Mouse (Mus musculus) MEL (cell line): ENCODE data around the gene Camk1g. TPM values are rescaled to one million over a fixed set of nuclear protein-coding genes. Genes with fewer than 3 reads are reported as not detected.

Source experiments
- DNase-seq: peaks from one replicate; pipeline ENCODE4 v3.0.0; 2011; ENCODE audit warnings: low read depth, low spot score
- H3K27ac ChIP-seq: 2 replicates; pipeline ENCODE4 v1.5.1; 2012; ENCODE audit warnings: low read depth, mild to moderate bottlenecking, control low read depth, low read length, moderate library complexity; ENCODE audit not compliant: control insufficient read depth
- H3K27me3 ChIP-seq, 2 experiments: fragments of 150-350 bp in 1 of 2; sonication (generic) in 1 of 2; 2 replicates each; pipeline ENCODE4 v1.6.1; 2012; ENCODE audit warnings: low read length in 2 of 2, mild to moderate bottlenecking in 2 of 2, improper control_type of control experiment in 1 of 2, moderate library complexity in 1 of 2; ENCODE audit not compliant: insufficient read depth in 2 of 2, control insufficient read depth in 1 of 2
- H3K36me3 ChIP-seq, 2 experiments: 2 replicates each; pipeline ENCODE4 v1.6.1; 2012 to 2014; ENCODE audit warnings: low read length in 2 of 2, improper control_type of control experiment in 1 of 2, inconsistent platforms in 1 of 2, mild to moderate bottlenecking in 1 of 2; ENCODE audit not compliant: insufficient read depth in 2 of 2, control insufficient read depth in 1 of 2
- H3K4me1 ChIP-seq, 2 experiments: fragments of 150-350 bp in 1 of 2; sonication (generic) in 1 of 2; 2 replicates each; pipeline ENCODE4 v1.6.1; 2012; ENCODE audit warnings: low read length in 2 of 2, improper control_type of control experiment in 1 of 2, mild to moderate bottlenecking in 1 of 2; ENCODE audit not compliant: insufficient read depth in 2 of 2, control insufficient read depth in 1 of 2
- H3K4me3 ChIP-seq, 2 experiments: fragments of 150-350 bp in 1 of 2; sonication (generic) in 1 of 2; 2 replicates each; pipeline ENCODE4 v1.5.1; 2012; ENCODE audit warnings: low read depth in 2 of 2, low read length in 2 of 2, mild to moderate bottlenecking in 2 of 2, moderate library complexity in 2 of 2, control low read depth in 1 of 2, improper control_type of control experiment in 1 of 2; ENCODE audit not compliant: control insufficient read depth in 1 of 2, insufficient read depth in 1 of 2
- H3K79me2 ChIP-seq: 2 replicates; pipeline ENCODE4 v1.6.1; 2012; ENCODE audit warnings: mild to moderate bottlenecking, low read length, moderate library complexity; ENCODE audit not compliant: control insufficient read depth, poor library complexity, insufficient read depth
- H3K9ac ChIP-seq: 2 replicates; pipeline ENCODE4 v1.6.1; 2012; ENCODE audit warnings: low read depth, mild to moderate bottlenecking, control low read depth, low read length, moderate library complexity; ENCODE audit not compliant: control insufficient read depth, poor library complexity, severe bottlenecking
- H3K9me3 ChIP-seq: fragments of 150-350 bp; sonication (generic); replicated peaks from 2 replicates; pipeline ENCODE4 v1.6.1; 2012; ENCODE audit warnings: mild to moderate bottlenecking, low read length, improper control_type of control experiment, moderate library complexity; ENCODE audit not compliant: insufficient read depth
- CHD1 ChIP-seq: IDR thresholded peaks from 2 replicates; pipeline ENCODE4 v1.6.1; 2012; ENCODE audit warnings: low read depth, mild to moderate bottlenecking, inconsistent platforms, low read length, improper control_type of control experiment
- ELF1 ChIP-seq: IDR thresholded peaks from 2 replicates; pipeline ENCODE4 v1.6.1; 2014; ENCODE audit warnings: low read depth, mild to moderate bottlenecking, inconsistent platforms, low read length, improper control_type of control experiment, moderate library complexity
- EP300 ChIP-seq, 2 experiments: IDR thresholded peaks; 2 replicates each; pipeline ENCODE4 v1.6.1; 2011; ENCODE audit warnings: improper control_type of control experiment in 2 of 2, low read length in 2 of 2, low read depth in 1 of 2, mild to moderate bottlenecking in 1 of 2
- HCFC1 ChIP-seq: IDR thresholded peaks from 2 replicates; pipeline ENCODE4 v1.6.1; 2012; ENCODE audit warnings: low read depth, mild to moderate bottlenecking, inconsistent platforms, low read length, improper control_type of control experiment, moderate library complexity
- MAFK ChIP-seq: IDR thresholded peaks from 2 replicates; pipeline ENCODE4 v1.6.1; 2011; ENCODE audit warnings: low read depth, mild to moderate bottlenecking, low read length, improper control_type of control experiment, borderline replicate concordance
- MAX ChIP-seq: IDR thresholded peaks from 2 replicates; pipeline ENCODE4 v1.6.1; 2011; ENCODE audit warnings: low read length, improper control_type of control experiment
- MXI1 ChIP-seq: IDR thresholded peaks from 2 replicates; pipeline ENCODE4 v1.6.1; 2011; ENCODE audit warnings: mild to moderate bottlenecking, low read depth, low read length, improper control_type of control experiment
- MYC ChIP-seq: IDR thresholded peaks from 2 replicates; pipeline ENCODE4 v1.6.1; 2011; ENCODE audit warnings: low read depth, mild to moderate bottlenecking, low read length, improper control_type of control experiment, moderate library complexity
- NELFE ChIP-seq: IDR thresholded peaks from 2 replicates; pipeline ENCODE4 v1.6.1; 2011; ENCODE audit warnings: low read depth, low read length, improper control_type of control experiment
- POLR2AphosphoS2 ChIP-seq: IDR thresholded peaks from 2 replicates; pipeline ENCODE4 v1.6.1; 2011; ENCODE audit warnings: low read length, improper control_type of control experiment
- POLR2AphosphoS5 ChIP-seq: IDR thresholded peaks from 2 replicates; pipeline ENCODE4 v1.6.1; 2012; ENCODE audit warnings: low read depth, borderline replicate concordance, mild to moderate bottlenecking, inconsistent platforms, low read length, moderate library complexity, mixed read lengths
- RAD21 ChIP-seq: IDR thresholded peaks from 2 replicates; pipeline ENCODE4 v1.6.1; 2011; ENCODE audit warnings: mild to moderate bottlenecking, low read depth, low read length, improper control_type of control experiment
- SIN3A ChIP-seq: IDR thresholded peaks from 2 replicates; pipeline ENCODE4 v1.6.1; 2012; ENCODE audit warnings: low read length, improper control_type of control experiment, inconsistent platforms
- TCF12 ChIP-seq: IDR thresholded peaks from 2 replicates; pipeline ENCODE4 v1.6.1; 2014; ENCODE audit warnings: low read depth, mild to moderate bottlenecking, inconsistent platforms, low read length, improper control_type of control experiment, moderate library complexity
- USF1 ChIP-seq: IDR thresholded peaks from 2 replicates; pipeline ENCODE4 v1.6.1; 2014; ENCODE audit warnings: low read depth, mild to moderate bottlenecking, inconsistent platforms, low read length, improper control_type of control experiment, moderate library complexity
- ZMIZ1 ChIP-seq: IDR thresholded peaks from 2 replicates; pipeline ENCODE4 v1.6.1; 2012; ENCODE audit warnings: low read depth, mild to moderate bottlenecking, inconsistent platforms, low read length, improper control_type of control experiment, moderate library complexity
- polyA plus RNA-seq, 2 experiments: library from polyadenylated mRNA; stranded (reverse) in 1 of 2; unstranded in 1 of 2; fragments of >175 nt in 1 of 2; fragments of >200 nt in 1 of 2; gene quantifications; 2 replicates each; pipeline versions ENCODE4 v1.2.1 to v1.2.4; 2012; ENCODE audit warnings: low replicate concordance in 2 of 2, low read depth in 1 of 2; ENCODE audit not compliant: insufficient read length in 2 of 2, insufficient read depth in 1 of 2, missing spikeins in 1 of 2
- total RNA-seq: library from RNA; depleted of rRNA; stranded (reverse); fragments of 300-350 nt; gene quantifications from 2 replicates; pipeline ENCODE4 v1.2.3, GENCODE M21; 2012

Camk1g gene
- total and polyA plus RNA-seq, 3 experiments: not detected

- no peak for TF ChIP-seq POLR2AphosphoS5
- TF ChIP-seq MAX: no peak
- no peak for TF ChIP-seq MYC
- no peak for TF ChIP-seq CHD1
- no peak for TF ChIP-seq NELFE
- TF ChIP-seq ZMIZ1: no peak
- TF ChIP-seq ELF1: no peak
- no peak for TF ChIP-seq HCFC1
- no peak for TF ChIP-seq TCF12
- no peak for TF ChIP-seq USF1
- no peak overlapping the region for H3K4me3 ChIP-seq
Measured at GRCm38 (mm10) chr1:193406059-193406642, 36.1 kb upstream of the Camk1g start.

DNA sequence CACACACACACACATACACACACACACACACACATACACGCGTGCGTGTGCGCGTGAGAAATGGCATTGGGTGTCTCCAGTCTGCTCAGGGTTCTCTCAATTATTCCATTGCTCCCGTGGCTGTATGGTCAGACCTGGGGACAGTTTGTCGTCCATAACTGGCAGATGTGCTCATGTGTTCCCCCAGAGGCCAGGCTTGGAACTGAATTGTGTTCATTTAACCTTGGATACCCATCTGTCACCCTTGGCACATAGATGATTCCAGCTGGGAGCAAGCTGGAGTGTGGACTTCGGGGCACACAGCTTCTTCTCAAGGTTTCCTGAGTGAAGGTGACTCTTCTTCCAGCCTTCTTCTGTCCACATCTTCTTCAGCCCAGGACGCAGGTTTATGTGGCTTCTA is 31.6 kb upstream of the Camk1g start:
- Histone ChIP-seq H3K27ac (no peak overlapping the region), H3K79me2 (no peaks in the 10 kb centered on the region), H3K4me1 (no peaks in the 10 kb centered on the region), H3K9me3 (no peaks in the 10 kb centered on the region), H3K36me3 (no peaks in the 10 kb centered on the region), H3K27me3 (no peaks in the 10 kb centered on the region), H3K4me3 (no peak overlapping the region)
- no peak for DNase-seq
- TF ChIP-seq MAFK (no peak), CHD1 (no peak), MXI1 (no peak), POLR2AphosphoS2 (no peak), EP300 (IDR thresholded peaks at IDR 0.05; ENCODE audit: low read depth in 1 of 2, low read length in 2 of 2) (no peak), SIN3A (no peak), HCFC1 (no peak), RAD21 (no peak)
- TF ChIP-seq, all 39 proteins: peak for 0
- H3K9ac ChIP-seq: no peak overlapping the region

More at GRCm38 (mm10) chr1:193406059-193406642, 36.1 kb upstream of the Camk1g start:
- no peaks in the 10 kb centered on the region for H3K36me3 ChIP-seq
- DNase-seq: no peak
- no peak overlapping the region for H3K27ac ChIP-seq
- no peaks in the 10 kb centered on the region for H3K4me1 ChIP-seq
- no peak overlapping the region for H3K9ac ChIP-seq
- no peaks in the 10 kb centered on the region for H3K9me3 ChIP-seq
- H3K79me2 ChIP-seq: no peaks in the 10 kb centered on the region
- no peaks in the 10 kb centered on the region for H3K27me3 ChIP-seq
